Mouse (Mus musculus): ENCODE data around the gene Tbx5.

GRCm38 (mm10) chr5:119838441-119838840, 6.0 kb downstream of the Tbx5 start:
- no peak for TF ChIP-seq GATA1 (IDR thresholded peaks at IDR 0.05; ENCODE audit: borderline replicate concordance, low read length)
- TF ChIP-seq FLI1 (IDR thresholded peaks at IDR 0.05; ENCODE audit: low read length), result no peak
